Mouse (Mus musculus) ES-E14 (cell line): ENCODE data around the gene Pax1.

Source experiments
- CHD2 ChIP-seq: IDR thresholded peaks from 2 replicates; pipeline ENCODE4 v1.6.1; 2014; ENCODE audit warnings: mild to moderate bottlenecking, low read depth, low read length, inconsistent platforms
- MAFK ChIP-seq: IDR thresholded peaks from 2 replicates; pipeline ENCODE4 v1.6.1; 2014; ENCODE audit warnings: mild to moderate bottlenecking, low read depth, low read length, inconsistent platforms; ENCODE audit not compliant: insufficient read depth
- ZC3H11A ChIP-seq: IDR thresholded peaks from 2 replicates; pipeline ENCODE4 v1.6.1; 2012; ENCODE audit warnings: low read depth, mild to moderate bottlenecking, inconsistent platforms, low read length, borderline replicate concordance
- ZNF384 ChIP-seq: IDR thresholded peaks from 2 replicates; pipeline ENCODE4 v1.6.1; 2012; ENCODE audit warnings: low read depth, low read length, inconsistent platforms

DNA sequence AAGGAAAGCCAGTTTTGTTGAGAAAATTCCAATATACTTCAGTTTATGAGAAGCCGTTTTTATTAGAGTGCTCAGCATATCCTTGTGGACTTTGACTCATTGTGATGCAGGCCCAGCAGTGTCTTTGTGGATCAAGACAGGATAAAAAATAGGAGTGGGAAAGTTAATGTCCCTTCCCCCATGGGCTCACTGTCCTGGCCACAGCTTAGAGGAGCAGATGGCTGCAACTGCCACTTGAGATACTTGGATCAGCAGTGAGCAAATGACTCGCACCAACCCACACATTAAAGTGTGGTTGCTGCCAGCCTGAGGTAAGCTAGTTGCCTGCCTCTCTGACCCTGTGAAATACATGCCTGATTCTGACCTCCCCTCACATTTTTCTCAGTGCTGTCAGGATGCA, 29.0 kb upstream of the Pax1 start:
- TF ChIP-seq ZC3H11A (no peak), ZNF384 (no peak), MAFK (no peak), CHD2 (no peak)
